Mouse (Mus musculus) kidney, adult 2 months (tissue): ENCODE data around the gene Mindy1. TPM values are rescaled to one million over a fixed set of nuclear protein-coding genes. Genes with fewer than 3 reads are reported as not detected.

ENCODE experiments used
- DNase-seq: peaks from one replicate; pipeline ENCODE4 v3.0.0; 2021
- H3K27ac ChIP-seq: fragments of 200-500 bp; 2 replicates; pipeline ENCODE4 v1.5.1; 2012; ENCODE audit warnings: low read depth, low read length, control low read depth, inconsistent platforms; ENCODE audit not compliant: insufficient read depth
- H3K27me3 ChIP-seq: fragments of 200-500 bp; replicated peaks from 2 replicates; pipeline ENCODE4 v1.6.1; 2012; ENCODE audit warnings: mild to moderate bottlenecking, moderate library complexity, low read length, inconsistent platforms; ENCODE audit not compliant: control insufficient read depth, insufficient read depth
- H3K36me3 ChIP-seq: fragments of 200-500 bp; 2 replicates; pipeline ENCODE4 v1.6.1; 2012; ENCODE audit warnings: mild to moderate bottlenecking, moderate library complexity, low read length, inconsistent platforms; ENCODE audit not compliant: control insufficient read depth, insufficient read depth
- H3K4me1 ChIP-seq: fragments of 200-500 bp; 2 replicates; pipeline ENCODE4 v1.6.1; 2011; ENCODE audit warnings: low read length; ENCODE audit not compliant: control insufficient read depth, insufficient read depth
- H3K4me3 ChIP-seq: fragments of 200-500 bp; 2 replicates; pipeline ENCODE4 v1.5.1; 2011; ENCODE audit warnings: mild to moderate bottlenecking, low read depth, low read length, control low read depth; ENCODE audit not compliant: insufficient read depth
- CTCF ChIP-seq: fragments of 200-500 bp; conservative IDR thresholded peaks from 2 replicates; pipeline ENCODE4 v1.5.1; 2011; ENCODE audit warnings: low read depth, mild to moderate bottlenecking, control low read depth, low read length, moderate library complexity, mixed read lengths; ENCODE audit not compliant: insufficient read depth, insufficient read length
- POLR2A ChIP-seq: fragments of 200-500 bp; IDR thresholded peaks from one replicate; pipeline ENCODE4 v1.6.1; 2011; ENCODE audit warnings: low read depth, low read length, control low read depth
- WGBS: fragments of 180-500 bp; shearing (Covaris S2); methylation state at CpG from one replicate; pipeline ENCODE4 v1.1.7; 2018; 5-methylcytosine and 5-hydroxymethylcytosine counted together
- polyA plus RNA-seq: library from polyadenylated mRNA; depleted of rRNA; stranded (reverse); fragments of >200 nt; gene quantifications from 2 replicates; pipeline ENCODE4 v1.2.3, GENCODE M21; 2012

Mindy1 gene
- polyA plus RNA-seq, 1 experiment: 120 TPM

DNA sequence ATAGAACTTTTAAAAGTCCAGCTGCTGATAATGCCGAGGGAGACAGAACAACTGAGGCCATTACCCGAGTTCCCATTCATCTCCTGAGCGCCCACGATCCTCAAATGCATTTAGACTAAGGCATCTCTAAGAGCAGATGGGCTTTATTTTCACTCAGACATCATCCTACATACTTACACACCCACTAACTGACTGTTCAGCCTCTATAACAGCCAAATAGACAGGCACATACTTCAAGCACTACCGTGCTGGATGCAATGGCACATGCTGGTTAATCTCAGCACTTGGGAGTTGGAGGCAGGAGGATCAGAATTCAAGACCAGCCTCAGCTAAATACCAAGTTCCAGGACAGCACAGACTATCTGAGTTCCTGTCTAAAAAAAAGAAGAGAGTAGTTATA lies 11.4 kb upstream of the Mindy1 start:
- no peak for TF ChIP-seq CTCF
- no peak for TF ChIP-seq POLR2A
- no peak overlapping the region for H3K4me3 ChIP-seq
- DNase-seq: no peak
- peak overlapping the region; percentile 43 for H3K27ac ChIP-seq
- peaks cover 17% of the 10 kb centered on the region for H3K4me1 ChIP-seq
- H3K27me3 ChIP-seq: no peaks in the 10 kb centered on the region
- 52% methylated on average over 5 of the region's 5 CpGs for WGBS
- no peaks in the 10 kb centered on the region for H3K36me3 ChIP-seq

- Histone ChIP-seq H3K36me3 (no peaks in the 10 kb centered on the region), H3K4me3 (no peak overlapping the region), H3K27me3 (no peaks in the 10 kb centered on the region), H3K27ac (no peak overlapping the region), H3K4me1 (peaks cover 17% of the 10 kb centered on the region)
- 74% methylated on average over 12 of the region's 12 CpGs for WGBS
- DNase-seq: peak; percentile 37
- no peak for TF ChIP-seq POLR2A
- no peak for TF ChIP-seq CTCF
Observed at GRCm38 (mm10) chr3:95270766-95271364, 10.3 kb upstream of the Mindy1 start.

DNA sequence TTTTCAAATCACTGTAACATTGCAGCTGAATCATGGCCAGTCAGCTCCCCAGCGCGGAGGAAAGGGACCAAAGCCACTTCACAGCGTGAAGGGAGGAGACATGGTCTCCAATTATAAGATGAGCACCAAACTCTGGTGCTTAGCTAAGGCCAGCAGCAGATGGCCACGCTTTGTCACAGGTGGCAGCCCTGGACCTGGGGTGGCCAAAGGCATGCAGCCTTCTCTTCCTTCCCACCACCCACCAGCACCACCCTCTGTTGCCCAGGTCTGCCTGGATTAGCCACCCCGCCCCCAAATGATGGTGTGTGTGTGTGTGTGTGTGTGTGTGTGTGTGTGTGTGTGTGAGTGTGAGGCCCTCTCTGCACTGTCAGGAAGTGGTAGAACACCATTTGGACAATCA lies 7.7 kb upstream of the Mindy1 start:
- Histone ChIP-seq H3K4me1 (peaks cover 18% of the 10 kb centered on the region), H3K36me3 (no peaks in the 10 kb centered on the region), H3K4me3 (no peak overlapping the region), H3K27ac (no peak overlapping the region), H3K27me3 (no peaks in the 10 kb centered on the region)
- DNase-seq: no peak
- no peak for TF ChIP-seq POLR2A
- TF ChIP-seq CTCF: no peak
- WGBS: 98% methylated on average over 5 of the region's 5 CpGs

DNA sequence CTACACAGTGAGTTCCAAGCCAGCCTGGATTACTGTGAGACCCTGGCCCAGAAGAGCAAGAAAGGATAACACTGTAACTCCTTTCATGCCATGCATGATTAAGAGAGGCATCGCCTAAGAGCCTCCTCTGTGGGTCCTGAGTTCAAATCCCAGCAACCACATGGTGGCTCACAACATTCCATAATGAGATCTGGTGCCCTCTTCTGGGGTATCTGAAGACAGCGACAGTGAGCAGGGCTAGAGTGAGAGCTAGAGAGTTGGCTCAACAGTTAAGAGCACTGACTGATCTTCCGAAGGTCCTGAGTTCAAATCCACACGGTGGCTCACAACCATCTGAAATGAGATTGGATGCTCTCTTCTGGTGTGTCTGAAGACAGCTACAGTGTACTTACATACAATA lies 6.7 kb upstream of the Mindy1 start:
- H3K4me3 ChIP-seq: no peak overlapping the region
- H3K27ac ChIP-seq: no peak overlapping the region
- no peaks in the 10 kb centered on the region for H3K36me3 ChIP-seq
- H3K4me1 ChIP-seq: peaks cover 16% of the 10 kb centered on the region
- H3K27me3 ChIP-seq: no peaks in the 10 kb centered on the region
- TF ChIP-seq POLR2A: no peak
- no peak for TF ChIP-seq CTCF
- 95% methylated on average over 4 of the region's 4 CpGs for WGBS
- DNase-seq: no peak

- no peaks in the 10 kb centered on the region for H3K36me3 ChIP-seq
- DNase-seq: no peak
- 62% methylated on average over 6 of the region's 6 CpGs for WGBS
- no peak overlapping the region for H3K4me3 ChIP-seq
- no peaks in the 10 kb centered on the region for H3K27me3 ChIP-seq
- H3K4me1 ChIP-seq: peaks cover 13% of the 10 kb centered on the region
- TF ChIP-seq POLR2A (no peak), CTCF (no peak)
- no peak overlapping the region for H3K27ac ChIP-seq
Observed at GRCm38 (mm10) chr3:95275161-95275560, 6.0 kb upstream of the Mindy1 start.

- H3K27me3 ChIP-seq: no peaks in the 10 kb centered on the region
- H3K36me3 ChIP-seq: no peaks in the 10 kb centered on the region
- peaks cover 13% of the 10 kb centered on the region for H3K4me1 ChIP-seq
- H3K27ac ChIP-seq: no peak overlapping the region; the same call in 1 of the 2 replicates
- TF ChIP-seq CTCF (no peak), POLR2A (no peak)
- DNase-seq: no peak
- H3K4me3 ChIP-seq: no peak overlapping the region
- 64% methylated on average over 5 of the region's 5 CpGs for WGBS
Observed at GRCm38 (mm10) chr3:95276428-95276934, 4.7 kb upstream of the Mindy1 start.

- Histone ChIP-seq H3K27me3 (no peaks in the 10 kb centered on the region), H3K36me3 (no peaks in the 10 kb centered on the region), H3K4me1 (peaks cover 13% of the 10 kb centered on the region), H3K27ac (no peak overlapping the region), H3K4me3 (no peak overlapping the region)
- 41% methylated on average over 1 of the region's 1 CpGs for WGBS
- TF ChIP-seq CTCF (no peak; the same call in 1 of the 2 replicates), POLR2A (no peak)
- peak; percentile 36 for DNase-seq
Observed at GRCm38 (mm10) chr3:95277149-95277551, 4.0 kb upstream of the Mindy1 start.
